Mouse (Mus musculus) heart, embryonic 16.5 days (tissue): ENCODE results near the gene Mdc1. TPM values are rescaled to one million over a fixed set of nuclear protein-coding genes. Genes with fewer than 3 reads are reported as not detected.
A peak's percentile ranks its signal among the peaks of the same experiment; 100 is the strongest.

Experiments
- ATAC-seq: fragments of 200-750 bp; cut with Nextera tagmentation; replicated peaks from 2 replicates; pipeline ENCODE4 v1.8.0; 2017; ENCODE audit warnings: moderate number of reproducible peaks; ENCODE audit not compliant: insufficient read depth, low FRiP score; ENCODE audit errors: extremely low read depth
- H3K27ac ChIP-seq: fragments of 300-500 bp; sonication (generic); 2 replicates; pipeline ENCODE4 v1.5.1; 2014; ENCODE audit warnings: mild to moderate bottlenecking, low read length, control low read depth, moderate library complexity
- H3K27me3 ChIP-seq: fragments of 300-500 bp; sonication (generic); 2 replicates; pipeline ENCODE4 v1.6.1; 2014; ENCODE audit warnings: low read length, mixed read lengths; ENCODE audit not compliant: control insufficient read depth, insufficient read depth
- H3K36me3 ChIP-seq: fragments of 300-500 bp; sonication (generic); 2 replicates; pipeline ENCODE4 v1.6.1; 2014; ENCODE audit not compliant: control insufficient read depth, insufficient read depth
- H3K4me1 ChIP-seq: fragments of 300-500 bp; sonication (generic); 2 replicates; pipeline ENCODE4 v1.6.1; 2014; ENCODE audit warnings: low read length, mixed read lengths; ENCODE audit not compliant: control insufficient read depth, insufficient read depth
- H3K4me2 ChIP-seq: fragments of 300-500 bp; sonication (generic); 2 replicates; pipeline ENCODE4 v1.6.1; 2014; ENCODE audit warnings: low read depth, mild to moderate bottlenecking, control low read depth, low read length
- H3K4me3 ChIP-seq: fragments of 300-500 bp; sonication (generic); 2 replicates; pipeline ENCODE4 v1.5.1; 2014; ENCODE audit warnings: mild to moderate bottlenecking, control low read depth, low read length
- H3K9ac ChIP-seq: fragments of 300-500 bp; sonication (generic); 2 replicates; pipeline ENCODE4 v1.6.1; 2014; ENCODE audit warnings: low read length, control low read depth
- H3K9me3 ChIP-seq: fragments of 300-500 bp; sonication (generic); replicated peaks from 2 replicates; pipeline ENCODE4 v1.6.1; 2016; ENCODE audit warnings: low read length; ENCODE audit not compliant: control insufficient read depth
- WGBS: fragments of 180-500 bp; shearing (Covaris S2); extraction: QIAGEN DNeasy Blood & Tissue Kit; methylation state at CpG from one replicate; pipeline ENCODE4 v1.1.7; 2014; 5-methylcytosine and 5-hydroxymethylcytosine counted together
- polyA plus RNA-seq: library from polyadenylated mRNA; unstranded; fragments of >200 nt; fragmentation: Nextera tagmentation; extraction: Ambion mirVana; gene quantifications from 2 replicates; pipeline ENCODE4 v1.2.1, GENCODE M21; 2015

Mdc1 gene
- polyA plus RNA-seq, 1 experiment from 2014 or later = 14.7 TPM

DNA sequence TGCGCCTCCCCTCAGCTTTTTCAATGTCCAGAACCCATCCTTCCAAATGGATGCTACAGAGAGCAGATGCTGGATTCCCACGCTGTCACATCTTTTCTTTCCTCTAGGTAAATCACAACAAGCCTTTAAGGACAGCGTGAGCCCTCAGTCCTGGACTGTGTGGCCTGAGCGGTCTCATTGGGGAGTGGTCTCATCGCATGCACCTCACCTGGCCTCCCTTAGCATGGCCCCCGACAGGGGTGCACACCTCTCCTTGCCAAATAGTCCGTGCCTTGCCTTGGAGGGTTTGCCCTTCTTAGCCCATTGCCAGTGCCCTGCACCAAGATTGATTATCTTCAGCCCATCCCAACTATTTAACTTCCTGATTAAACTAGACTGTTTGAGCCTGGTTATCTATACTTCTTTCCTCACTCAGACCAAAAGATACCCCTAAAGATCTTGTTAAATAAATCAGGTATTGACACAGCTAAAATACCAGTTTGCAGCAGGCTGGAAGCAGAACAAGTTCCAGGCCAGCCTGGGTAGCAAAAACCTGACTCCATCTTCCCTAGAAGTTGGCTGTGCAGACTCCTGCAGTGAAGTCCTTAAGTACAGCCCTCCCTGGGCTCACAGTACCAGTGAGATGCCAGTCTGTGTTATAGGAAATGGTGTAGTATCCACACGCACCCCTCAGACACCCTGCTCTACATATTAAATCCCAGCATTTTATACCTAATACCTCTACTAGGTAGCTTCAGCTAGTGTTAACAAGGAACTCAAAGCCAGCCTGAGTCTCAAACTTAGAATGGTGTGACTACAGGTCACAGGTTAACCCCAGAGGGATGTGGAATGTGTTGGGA lies 8.7 kb upstream of the Mdc1 start:
- ATAC-seq = no peak
- peaks cover 2% of the 10 kb centered on the region; the same call in 1 of the 2 replicates for H3K9me3 ChIP-seq
- 0 out of 2 replicates have a peak overlapping the region, but pooled peaks have one; percentile 14 for H3K27ac ChIP-seq
- H3K36me3 ChIP-seq = peaks cover 56% of the 10 kb centered on the region
- 68% methylated on average over 8 of the region's 8 CpGs for WGBS
- no peak overlapping the region for H3K4me2 ChIP-seq
- no peak overlapping the region for H3K4me3 ChIP-seq
- H3K9ac ChIP-seq = no peak overlapping the region
- H3K27me3 ChIP-seq = no peaks in the 10 kb centered on the region
- peaks cover 36% of the 10 kb centered on the region for H3K4me1 ChIP-seq

DNA sequence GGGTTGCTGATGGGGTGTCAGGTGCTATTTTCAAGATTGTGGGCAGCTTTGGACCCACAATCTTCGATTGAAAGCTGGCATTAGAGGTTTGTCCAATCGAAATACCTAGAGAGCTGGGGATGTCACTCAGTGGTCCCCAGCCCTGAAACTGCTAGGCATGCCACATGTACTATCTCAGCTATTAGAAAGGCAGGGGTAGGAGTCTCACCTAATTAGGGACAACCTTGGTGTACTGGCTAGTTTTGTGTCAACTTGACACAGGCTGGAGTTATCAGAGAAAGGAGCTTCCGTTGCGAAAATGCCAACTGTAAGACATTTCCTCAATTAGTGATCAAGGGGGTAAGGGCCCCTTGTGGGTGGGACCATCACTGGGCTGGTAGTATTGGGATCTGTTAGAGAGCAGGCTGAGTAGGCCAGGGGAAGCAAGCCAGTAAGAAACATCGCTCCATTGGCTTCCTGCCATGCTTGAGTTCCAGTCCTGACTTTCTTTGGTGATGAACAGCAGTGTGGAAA lies 8.0 kb upstream of the Mdc1 start:
- Histone ChIP-seq H3K36me3 (peaks cover 49% of the 10 kb centered on the region), H3K4me2 (no peak overlapping the region), H3K4me1 (peaks cover 36% of the 10 kb centered on the region), H3K27me3 (no peaks in the 10 kb centered on the region), H3K9me3 (no peaks in the 10 kb centered on the region), H3K9ac (no peak overlapping the region), H3K27ac (0 out of 2 replicates have a peak overlapping the region, but pooled peaks have one; percentile 14), H3K4me3 (no peak overlapping the region)
- 21% methylated on average over 5 of the region's 5 CpGs for WGBS
- no peak for ATAC-seq

DNA sequence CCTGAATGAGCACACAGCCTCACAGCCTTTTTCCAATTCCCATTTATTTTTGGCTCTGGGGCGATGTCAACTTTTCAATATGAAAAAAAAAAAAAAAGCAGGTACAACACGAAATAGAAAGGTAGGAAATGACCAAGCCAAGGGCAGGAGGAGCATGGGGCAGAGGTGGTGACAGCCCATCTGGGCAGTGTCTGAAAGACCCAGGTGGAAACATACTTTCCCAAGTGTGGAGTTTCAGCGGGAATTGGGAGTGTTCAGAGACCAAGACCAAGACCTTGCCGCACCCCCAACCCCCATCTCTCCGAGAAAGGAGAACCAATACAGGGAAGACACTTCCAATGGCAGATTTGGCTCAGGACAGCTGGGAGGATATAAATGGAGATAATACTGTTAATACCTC lies 7.4 kb upstream of the Mdc1 start:
- H3K9ac ChIP-seq = no peak overlapping the region
- no peak overlapping the region for H3K4me2 ChIP-seq
- no peak for ATAC-seq
- H3K27ac ChIP-seq = no peak overlapping the region
- H3K27me3 ChIP-seq = no peaks in the 10 kb centered on the region
- no peak overlapping the region for H3K4me3 ChIP-seq
- peaks cover 49% of the 10 kb centered on the region for H3K36me3 ChIP-seq
- no peaks in the 10 kb centered on the region for H3K9me3 ChIP-seq
- peaks cover 36% of the 10 kb centered on the region for H3K4me1 ChIP-seq
- WGBS = 48% methylated on average over 5 of the region's 5 CpGs

DNA sequence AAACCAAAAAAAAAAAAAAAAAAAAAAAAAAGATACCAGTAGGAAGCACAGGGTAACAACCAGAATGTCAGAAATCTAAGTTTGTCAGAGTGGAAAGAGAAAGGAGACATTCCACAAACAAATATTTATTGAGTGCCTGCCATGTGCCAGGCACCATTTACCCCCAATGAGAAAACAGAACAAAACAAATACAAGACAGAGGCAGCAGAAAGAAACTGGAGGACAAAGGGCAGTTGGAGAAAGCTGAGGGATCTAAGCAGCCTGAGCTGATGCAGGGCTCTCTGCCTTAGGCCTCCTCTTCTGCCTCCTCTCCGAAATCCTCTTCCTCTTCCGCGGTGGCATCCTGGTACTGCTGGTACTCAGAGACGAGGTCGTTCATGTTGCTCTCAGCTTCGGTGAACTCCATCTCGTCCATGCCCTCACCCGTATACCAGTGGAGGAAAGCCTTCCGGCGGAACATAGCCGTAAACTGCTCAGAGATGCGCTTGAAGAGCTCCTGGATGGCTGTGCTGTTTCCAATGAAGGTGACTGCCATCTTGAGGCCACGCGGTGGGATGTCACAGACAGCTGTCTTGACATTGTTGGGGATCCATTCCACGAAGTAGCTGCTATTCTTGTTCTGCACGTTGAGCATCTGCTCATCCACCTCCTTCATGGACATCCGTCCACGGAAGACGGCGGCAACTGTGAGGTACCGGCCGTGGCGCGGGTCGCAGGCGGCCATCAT lies 6.5 kb upstream of the Mdc1 start:
- Histone ChIP-seq H3K4me3 (peak overlapping the region; percentile 89), H3K36me3 (peaks cover 49% of the 10 kb centered on the region), H3K27me3 (no peaks in the 10 kb centered on the region), H3K4me1 (peaks cover 38% of the 10 kb centered on the region), H3K9ac (no peak overlapping the region), H3K27ac (no peak overlapping the region), H3K9me3 (no peaks in the 10 kb centered on the region), H3K4me2 (peak overlapping the region; percentile 79)
- WGBS = 70% methylated on average over 26 of the region's 26 CpGs
- ATAC-seq = no peak

DNA sequence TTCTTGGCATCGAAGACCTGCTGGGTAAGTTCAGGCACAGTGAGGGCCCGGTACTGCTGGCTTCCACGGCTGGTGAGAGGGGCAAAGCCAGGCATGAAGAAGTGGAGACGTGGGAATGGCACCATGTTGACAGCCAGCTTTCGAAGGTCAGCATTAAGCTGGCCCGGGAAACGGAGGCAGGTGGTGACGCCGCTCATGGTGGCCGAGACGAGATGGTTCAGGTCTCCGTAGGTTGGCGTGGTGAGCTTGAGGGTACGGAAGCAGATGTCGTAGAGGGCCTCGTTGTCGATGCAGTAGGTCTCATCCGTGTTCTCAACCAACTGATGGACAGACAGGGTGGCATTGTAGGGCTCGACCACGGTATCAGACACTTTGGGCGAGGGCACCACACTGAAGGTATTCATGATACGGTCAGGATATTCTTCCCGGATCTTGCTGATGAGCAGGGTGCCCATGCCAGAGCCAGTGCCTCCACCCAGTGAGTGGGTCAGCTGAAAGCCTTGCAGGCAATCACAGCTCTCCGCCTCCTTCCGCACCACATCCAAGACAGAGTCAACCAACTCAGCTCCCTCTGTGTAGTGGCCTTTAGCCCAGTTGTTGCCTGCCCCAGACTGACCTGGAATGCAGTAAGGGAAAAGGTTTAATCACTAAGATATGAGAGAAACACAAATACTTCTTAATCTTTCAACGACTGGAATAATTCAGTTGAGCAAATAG lies 5.7 kb upstream of the Mdc1 start:
- 65% methylated on average over 26 of the region's 26 CpGs for WGBS
- H3K4me1 ChIP-seq = peaks cover 33% of the 10 kb centered on the region

DNA sequence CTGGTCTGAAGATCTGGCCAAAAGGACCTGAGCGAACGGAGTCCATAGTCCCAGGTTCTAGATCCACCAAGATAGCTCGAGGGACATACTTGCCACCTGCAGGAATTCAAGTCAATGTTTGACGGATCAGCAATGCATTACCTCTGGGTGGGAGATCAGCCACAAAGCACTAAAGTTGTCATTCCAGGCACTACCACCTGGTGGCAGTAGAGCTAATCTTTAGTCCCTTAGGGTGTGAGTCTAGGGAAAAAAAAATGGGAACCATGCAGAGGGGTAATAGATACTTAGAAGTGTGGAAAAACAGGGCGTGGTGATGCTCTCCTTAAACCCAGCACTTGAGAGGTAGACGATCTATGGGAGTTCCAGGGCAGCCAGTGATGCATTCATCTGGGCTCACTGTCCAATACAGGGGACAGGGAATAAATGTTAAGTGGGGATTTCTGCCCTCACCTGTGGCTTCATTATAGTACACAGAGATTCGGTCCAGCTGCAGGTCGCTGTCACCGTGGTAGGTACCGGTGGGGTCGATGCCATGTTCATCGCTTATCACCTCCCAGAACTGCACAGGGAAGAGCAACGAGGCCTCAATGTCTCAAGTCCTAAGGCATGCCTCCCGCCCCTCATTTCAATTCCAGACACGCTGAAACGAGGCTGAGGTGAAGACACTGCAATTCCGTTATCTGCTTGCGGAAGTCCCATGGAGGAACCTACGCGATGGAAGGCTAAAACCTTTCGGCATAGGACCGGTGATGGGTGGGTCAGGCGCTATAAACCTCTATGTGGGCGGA lies 4.9 kb upstream of the Mdc1 start:
- no peak for ATAC-seq
- Histone ChIP-seq H3K4me2 (peak overlapping the region; percentile 79), H3K36me3 (peaks cover 44% of the 10 kb centered on the region), H3K27ac (peak overlapping the region; percentile 99), H3K4me3 (peak overlapping the region; percentile 89), H3K4me1 (peaks cover 33% of the 10 kb centered on the region), H3K9me3 (no peaks in the 10 kb centered on the region), H3K9ac (peak overlapping the region; percentile 93), H3K27me3 (no peaks in the 10 kb centered on the region)
- WGBS = 4% methylated on average over 24 of the region's 24 CpGs

More for the DNA sequence above, 5.7 kb upstream of the Mdc1 start:
- Histone ChIP-seq H3K9ac (0 out of 2 replicates have a peak overlapping the region, but pooled peaks have one; percentile 26), H3K27ac (no peak overlapping the region), H3K9me3 (no peaks in the 10 kb centered on the region), H3K36me3 (peaks cover 47% of the 10 kb centered on the region), H3K4me2 (peak overlapping the region; percentile 79), H3K4me3 (peak overlapping the region; percentile 89), H3K27me3 (no peaks in the 10 kb centered on the region)
- no peak for ATAC-seq

DNA sequence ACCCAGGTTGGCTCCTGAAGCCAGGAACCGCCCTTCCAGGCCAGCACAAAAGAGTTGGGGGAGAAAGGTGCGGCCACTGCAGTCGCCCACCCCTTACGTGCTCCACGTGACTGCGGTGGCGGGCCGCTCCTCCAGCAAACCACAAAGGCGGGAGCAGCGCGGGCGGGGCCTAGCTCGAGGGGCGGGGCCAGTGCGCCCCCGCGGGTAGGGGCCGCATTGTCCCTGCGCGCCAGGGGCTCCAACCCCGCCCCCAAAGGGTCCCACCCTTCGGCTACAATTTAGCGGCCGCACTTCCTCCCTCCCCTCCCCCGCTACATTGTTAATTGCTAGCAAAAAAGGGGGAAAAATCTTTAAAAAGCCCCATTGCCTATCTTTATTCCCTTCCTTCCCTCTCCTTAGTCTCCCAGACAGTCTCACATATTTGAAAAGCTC lies 4.3 kb upstream of the Mdc1 start:
- H3K36me3 ChIP-seq = peaks cover 41% of the 10 kb centered on the region
- no peaks in the 10 kb centered on the region for H3K9me3 ChIP-seq
- peak overlapping the region; percentile 79 for H3K4me2 ChIP-seq
- peak; percentile 38 for ATAC-seq
- WGBS = 1% methylated on average over 23 of the region's 25 CpGs
- H3K4me1 ChIP-seq = peaks cover 35% of the 10 kb centered on the region
- peak overlapping the region; percentile 89 for H3K4me3 ChIP-seq
- H3K27me3 ChIP-seq = no peaks in the 10 kb centered on the region
- H3K27ac ChIP-seq = peak overlapping the region; percentile 99
- H3K9ac ChIP-seq = peak overlapping the region; percentile 93

DNA sequence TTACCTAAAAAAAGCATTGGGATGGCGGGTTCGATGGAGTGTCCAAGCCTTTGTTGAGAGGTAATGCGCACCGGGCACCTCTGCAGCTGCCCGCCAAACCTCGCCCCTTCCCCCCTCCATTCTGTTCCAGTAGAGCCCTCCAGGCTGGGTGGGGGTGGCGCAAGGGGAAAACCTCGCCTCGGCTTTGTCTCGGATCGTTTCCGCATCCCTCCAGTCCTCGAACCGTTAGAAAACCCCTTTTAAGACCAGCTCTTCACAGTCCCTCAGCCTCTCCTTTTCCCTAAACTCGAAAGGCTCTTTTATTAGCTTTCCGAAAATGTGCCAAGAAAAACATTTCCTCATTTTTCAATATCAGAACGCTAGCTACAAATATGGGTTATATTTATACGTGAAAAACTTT lies 3.8 kb upstream of the Mdc1 start:
- Histone ChIP-seq H3K36me3 (peaks cover 37% of the 10 kb centered on the region), H3K27me3 (no peaks in the 10 kb centered on the region), H3K4me3 (peak overlapping the region; percentile 89), H3K27ac (peak overlapping the region; percentile 99), H3K4me1 (peaks cover 40% of the 10 kb centered on the region), H3K4me2 (peak overlapping the region; percentile 79), H3K9ac (peak overlapping the region; percentile 93), H3K9me3 (no peaks in the 10 kb centered on the region)
- 0 out of 2 replicates have a peak, but pooled peaks have one; percentile 4 for ATAC-seq
- under 1% methylated on average over 18 of the region's 18 CpGs for WGBS
